Mouse (Mus musculus): ENCODE data around the gene Ddx39b. TPM values are rescaled to one million over a fixed set of nuclear protein-coding genes. Genes with fewer than 3 reads are reported as not detected.

The Ddx39b gene
- 10 to 100 TPM; 82.3 to 83.4 TPM for total RNA-seq (2021)
- 148 and 178 TPM in 2 replicates for polyA plus RNA-seq (2012; rRNA removed)
- long read RNA-seq, transcript Ddx39b-201 (11 exons, 1,739 nt) = major isoform, 75 of 91 reads
- long read RNA-seq, partial matches to known transcripts = 5 of 91 reads
- long read RNA-seq, other reads (novel, unspliced or antisense) = 8 of 91 reads

DNA sequence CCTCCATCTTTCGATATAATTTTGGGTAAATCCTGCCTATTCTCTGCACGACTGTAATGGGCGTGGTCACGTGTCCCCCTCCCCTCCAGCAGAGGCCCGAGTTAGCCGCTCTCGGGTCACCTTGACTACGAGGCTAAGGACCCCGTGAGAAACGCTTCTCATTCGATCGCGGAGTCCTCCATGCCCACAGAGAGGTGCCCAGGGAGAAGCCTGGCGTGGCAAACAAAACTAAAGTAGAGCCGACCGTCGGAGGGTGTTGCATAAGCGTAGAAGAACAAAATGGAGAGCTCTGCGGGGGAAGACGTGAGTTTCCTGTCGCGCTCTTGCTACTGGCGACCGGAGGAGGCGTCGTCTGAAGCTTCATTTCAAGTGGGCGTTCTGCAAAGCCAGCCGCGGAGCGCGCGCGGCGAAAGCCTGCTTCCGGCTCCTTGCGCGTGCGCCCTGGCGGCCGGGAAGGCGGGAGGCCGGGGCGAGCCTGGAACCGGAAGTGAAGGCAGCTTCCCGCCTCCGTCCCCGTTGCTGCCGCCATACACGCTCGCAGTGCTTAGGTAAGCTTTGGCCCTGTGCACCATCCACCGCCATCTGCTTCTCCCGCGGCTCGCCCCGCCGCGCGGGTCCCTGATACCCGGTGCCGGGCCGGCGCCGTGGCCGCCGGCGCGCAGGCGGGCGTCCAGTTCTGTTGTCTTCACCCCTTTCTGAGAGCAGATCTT lies at the start of gene Ddx39b:
Ddx39b (plus strand) TSS at position 442 of the 710 bp plus-strand sequence.
- DNase-seq = peak; percentile 96 to 98
- Histone ChIP-seq H3K79me2 (replicated peaks; ENCODE audit: control insufficient read depth, insufficient read depth, low read length) (peaks cover 4% of the 10 kb centered on the region), H3K36me3 (ENCODE audit: control insufficient read depth, insufficient read depth, low read length) (peaks cover 21% of the 10 kb centered on the region), H3K4me3 (peak within 1 kb of the TSS; percentile 77), H3K27me3 (ENCODE audit: control insufficient read depth, insufficient read depth, low read length) (no peaks in the 10 kb centered on the region), H3K4me1 (ENCODE audit: control insufficient read depth, insufficient read depth, low read length) (peaks cover 18% of the 10 kb centered on the region), H3K9ac (ENCODE audit: low read depth, low read length) (peak within 1 kb of the TSS; percentile 91), H3K27ac (peak within 1 kb of the TSS; percentile 98)
- TF ChIP-seq POLR2A (IDR thresholded peaks at IDR 0.05; ENCODE audit: insufficient read depth, low read depth, low read length) (peak; percentile 90), EP300 (IDR thresholded peaks at IDR 0.05; ENCODE audit: insufficient read depth, low read depth, low read length) (peak; percentile 88), CTCF (IDR thresholded peaks at IDR 0.05) (peak; percentile 36)
- WGBS = under 1% methylated on average over 68 of the region's 69 CpGs
- intact Hi-C loops (cut with DNase I) = loop anchor here (5.0 to 10.0 kb wide), 2 partner anchors 239 to 407 kb away; partner anchors contain the start of genes Dxo, Stk19 and Vars

DNA sequence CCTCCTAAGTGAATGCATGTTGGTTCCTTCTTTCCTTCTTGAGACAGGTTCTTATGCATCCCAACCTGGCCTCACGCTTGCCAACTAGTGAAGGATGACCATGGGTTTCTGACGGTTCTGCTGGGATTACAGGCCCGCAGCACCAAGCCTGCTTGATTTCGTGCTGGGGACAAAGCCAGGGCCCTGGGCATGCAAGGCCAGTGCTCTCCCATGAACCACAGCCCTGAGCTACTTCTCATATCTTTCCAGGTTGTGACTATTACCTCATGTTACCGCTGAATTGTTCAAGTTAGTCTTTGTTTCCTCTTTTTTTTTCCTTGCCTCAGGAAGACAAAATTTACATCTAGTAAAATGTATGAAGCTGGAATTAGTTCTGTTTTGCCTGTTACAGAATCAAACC lies 48.6 kb upstream of the Ddx39b start:
- H3K27ac ChIP-seq = no peak overlapping the region
- no peak overlapping the region for H3K4me3 ChIP-seq
- no peaks in the 10 kb centered on the region for H3K36me3 ChIP-seq (ENCODE audit: control insufficient read depth, insufficient read depth, low read length)
- peaks cover 2% of the 10 kb centered on the region for H3K4me1 ChIP-seq (ENCODE audit: control insufficient read depth, insufficient read depth, low read length)
- WGBS = 80% methylated on average over 5 of the region's 5 CpGs
- intact Hi-C loops (cut with DNase I) = no loop called here
- no peaks in the 10 kb centered on the region for H3K79me2 ChIP-seq (replicated peaks; ENCODE audit: control insufficient read depth, insufficient read depth, low read length)
- H3K9ac ChIP-seq (ENCODE audit: low read depth, low read length) = no peak overlapping the region
- H3K27me3 ChIP-seq (ENCODE audit: control insufficient read depth, insufficient read depth, low read length) = no peaks in the 10 kb centered on the region; the same call in 1 of the 2 replicates
- DNase-seq = no peak
- TF ChIP-seq POLR2A (IDR thresholded peaks at IDR 0.05; ENCODE audit: insufficient read depth, low read depth, low read length) (no peak), EP300 (IDR thresholded peaks at IDR 0.05; ENCODE audit: insufficient read depth, low read depth, low read length) (no peak), CTCF (IDR thresholded peaks at IDR 0.05) (no peak)

DNA sequence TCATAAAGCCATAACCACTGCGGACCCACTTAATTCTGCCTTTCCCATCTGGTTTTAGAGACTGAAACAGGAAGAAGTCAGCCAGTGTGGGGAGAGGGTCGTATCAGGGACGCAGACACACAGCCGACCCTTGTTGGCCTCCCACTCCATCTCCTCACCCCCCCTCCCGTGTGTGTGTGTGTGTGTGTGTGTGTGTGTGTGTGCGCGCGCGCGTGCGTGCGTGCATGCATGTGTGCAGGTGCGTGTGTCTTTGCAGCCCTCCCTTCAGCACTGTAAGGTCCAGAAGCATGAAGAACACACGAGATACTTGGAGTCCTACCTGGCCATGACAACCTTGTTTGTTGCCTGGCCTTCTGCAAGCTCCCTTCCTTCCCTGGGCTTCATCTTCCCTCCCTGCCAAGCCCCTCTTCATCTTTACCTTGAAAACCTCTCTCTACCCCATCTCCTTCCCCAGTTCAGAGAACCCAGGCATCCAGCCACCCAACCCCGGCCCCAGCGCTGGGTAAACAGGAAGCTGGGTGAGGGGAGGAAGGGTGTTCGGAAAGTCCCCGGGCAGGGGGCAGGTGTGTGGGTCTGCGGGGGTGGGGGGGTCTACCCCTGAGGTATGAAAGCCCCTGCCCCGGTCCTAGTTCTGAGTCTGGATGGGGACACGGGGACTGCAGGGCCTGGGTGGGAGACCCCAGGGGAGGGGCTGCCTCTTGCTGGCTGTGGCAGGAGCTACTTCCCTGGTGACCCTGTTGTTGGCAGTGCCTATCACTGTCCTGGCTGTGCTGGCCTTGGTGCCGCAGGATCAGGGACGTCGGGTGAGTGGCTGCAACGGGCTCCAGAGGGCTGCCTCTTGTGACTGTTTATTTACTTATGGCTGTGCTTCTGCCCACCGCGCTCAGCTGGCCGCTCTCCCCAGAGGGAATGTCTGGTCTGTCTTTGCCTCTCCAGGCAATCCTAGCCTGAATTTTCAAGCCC lies 47.4 kb upstream of the Ddx39b start, which contains the start of gene Ltb:
Ltb (plus strand) TSS at position 559 of the 963 bp plus-strand sequence.
- TF ChIP-seq CTCF (IDR thresholded peaks at IDR 0.05) (no peak), EP300 (IDR thresholded peaks at IDR 0.05; ENCODE audit: insufficient read depth, low read depth, low read length) (no peak), POLR2A (IDR thresholded peaks at IDR 0.05; ENCODE audit: insufficient read depth, low read depth, low read length) (no peak)
- H3K27ac ChIP-seq = no peak within 1 kb of the TSS; the same call in 1 of the 2 replicates
- DNase-seq = peak in 1 of 2 experiments; percentile 65
- no peaks in the 10 kb centered on the region; the same call in 1 of the 2 replicates for H3K27me3 ChIP-seq (ENCODE audit: control insufficient read depth, insufficient read depth, low read length)
- H3K4me3 ChIP-seq = peak within 1 kb of the TSS; percentile 60
- H3K36me3 ChIP-seq (ENCODE audit: control insufficient read depth, insufficient read depth, low read length) = no peaks in the 10 kb centered on the region
- H3K79me2 ChIP-seq (replicated peaks; ENCODE audit: control insufficient read depth, insufficient read depth, low read length) = no peaks in the 10 kb centered on the region
- WGBS = 58% methylated on average over 27 of the region's 28 CpGs
- no peak within 1 kb of the TSS; the same call in 1 of the 2 replicates for H3K9ac ChIP-seq (ENCODE audit: low read depth, low read length)
- H3K4me1 ChIP-seq (ENCODE audit: control insufficient read depth, insufficient read depth, low read length) = peaks cover 2% of the 10 kb centered on the region
- intact Hi-C loops (cut with DNase I) = no loop called here

DNA sequence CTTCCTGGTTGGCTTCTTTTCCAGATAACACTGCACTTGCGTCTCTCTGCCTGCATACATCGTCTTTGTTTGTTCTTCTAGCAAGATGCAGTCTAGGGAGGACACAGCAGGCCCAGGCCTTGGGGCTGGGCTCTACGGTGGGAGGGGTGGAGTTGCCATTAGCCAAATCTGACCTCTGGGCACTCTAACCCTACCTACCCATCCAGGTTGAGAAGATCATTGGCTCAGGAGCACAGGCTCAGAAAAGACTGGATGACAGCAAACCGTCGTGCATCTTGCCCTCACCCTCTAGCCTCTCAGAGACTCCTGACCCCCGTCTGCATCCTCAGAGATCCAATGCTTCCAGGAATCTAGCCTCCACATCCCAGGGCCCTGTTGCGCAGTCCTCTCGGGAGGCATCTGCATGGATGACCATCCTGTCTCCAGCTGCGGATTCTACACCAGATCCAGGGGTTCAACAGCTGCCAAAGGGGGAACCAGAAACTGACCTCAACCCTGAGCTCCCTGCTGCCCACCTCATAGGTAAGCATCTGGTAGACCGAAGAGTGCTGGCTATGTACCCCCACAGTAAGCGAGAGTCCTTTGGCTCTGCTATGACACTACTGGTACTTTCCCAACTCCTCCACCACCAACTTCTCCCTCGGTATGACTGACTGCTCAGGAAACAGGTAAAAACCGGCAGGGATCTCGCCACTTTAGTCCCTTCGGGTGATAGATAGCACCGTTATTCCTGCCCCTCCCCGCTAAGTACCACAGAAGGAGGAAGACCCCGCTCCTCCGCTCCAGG lies 46.5 kb upstream of the Ddx39b start:
- no peaks in the 10 kb centered on the region for H3K79me2 ChIP-seq (replicated peaks; ENCODE audit: control insufficient read depth, insufficient read depth, low read length)
- no peaks in the 10 kb centered on the region; the same call in 1 of the 2 replicates for H3K27me3 ChIP-seq (ENCODE audit: control insufficient read depth, insufficient read depth, low read length)
- H3K9ac ChIP-seq (ENCODE audit: low read depth, low read length) = peak overlapping the region; percentile 70
- intact Hi-C loops (cut with DNase I) = loop anchor here (1.0 kb wide), 2 partner anchors 16 to 37 kb away; no protein-coding TSS in a partner anchor
- DNase-seq = no peak
- WGBS = 43% methylated on average over 19 of the region's 19 CpGs
- H3K27ac ChIP-seq = peak overlapping the region; percentile 32; the same call in 1 of the 2 replicates
- H3K4me1 ChIP-seq (ENCODE audit: control insufficient read depth, insufficient read depth, low read length) = peaks cover 2% of the 10 kb centered on the region
- TF ChIP-seq EP300 (IDR thresholded peaks at IDR 0.05; ENCODE audit: insufficient read depth, low read depth, low read length) (no peak), CTCF (IDR thresholded peaks at IDR 0.05) (no peak), POLR2A (IDR thresholded peaks at IDR 0.05; ENCODE audit: insufficient read depth, low read depth, low read length) (no peak)
- H3K4me3 ChIP-seq = peak overlapping the region; percentile 60
- no peaks in the 10 kb centered on the region for H3K36me3 ChIP-seq (ENCODE audit: control insufficient read depth, insufficient read depth, low read length)

Data from heart, adult 2 months (tissue).